Comparison of ENCODE assay signal across 14 mouse cellular contexts in the genomic region with DNA sequence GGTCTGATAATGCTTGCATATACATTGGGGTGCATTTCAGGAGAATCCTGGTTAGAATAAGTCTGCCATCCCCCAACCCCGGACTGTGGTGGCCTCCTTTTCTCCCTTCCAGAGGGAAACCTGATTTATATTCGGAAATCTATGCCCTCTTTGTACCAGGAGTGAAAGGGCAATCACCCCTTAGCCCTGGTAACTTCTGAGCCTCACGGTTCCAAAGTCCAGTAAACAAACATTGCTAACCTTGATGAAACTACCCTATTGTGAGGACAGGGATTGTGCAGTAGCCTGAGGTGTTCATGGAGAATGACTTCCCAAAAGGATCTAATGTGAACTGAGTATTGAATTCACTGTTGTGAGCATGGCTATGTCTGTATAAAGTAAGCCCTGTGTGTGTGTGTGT. TPM values are rescaled to one million over a fixed set of nuclear protein-coding genes. Genes with fewer than 3 reads are reported as not detected.
"Had no signal": no experiment of that assay in that cellular context is flagged by ENCODE, and none has a peak within 500 bp of the region (broad histone marks: within the 10 kb centered on the region; RNA-seq: fewer than 3 reads in every experiment).

No protein-coding gene starts in this region.

- H3K4me1 ChIP-seq: hindbrain, embryonic 15.5 days; midbrain, embryonic 13.5 days had no signal

- H3K27ac ChIP-seq: hindbrain, embryonic 15.5 days; kidney, postnatal 0 days; layer of hippocampus, adult 2 months; left cerebral cortex, adult 2 months; limb, embryonic 10.5 days; midbrain, embryonic 13.5 days had no signal

- H3K9me3 ChIP-seq: hindbrain, embryonic 15.5 days; limb, embryonic 10.5 days; midbrain, embryonic 13.5 days had no signal

- ATAC-seq: lung, postnatal 0 days; midbrain, embryonic 13.5 days had no signal

- H3K4me3 ChIP-seq: hindbrain, embryonic 15.5 days; layer of hippocampus, adult 2 months; left cerebral cortex, adult 2 months; limb, embryonic 10.5 days; midbrain, embryonic 13.5 days had no signal

- H3K36me3 ChIP-seq: hindbrain, embryonic 15.5 days; limb, embryonic 10.5 days; midbrain, embryonic 13.5 days had no signal

- DNase-seq: lung, adult 2 months; lung, postnatal 36 days; right cerebral cortex, postnatal 14 days; thymus, adult 18-20 months; thymus, postnatal 14 days had no signal

- H3K9ac ChIP-seq: hindbrain, embryonic 15.5 days; midbrain, embryonic 13.5 days had no signal

- H3K4me2 ChIP-seq: hindbrain, embryonic 15.5 days; midbrain, embryonic 13.5 days had no signal

RNA-seq across cellular contexts. Expression of a gene that starts 5.4 kb away (rescaled TPM):
- polyA plus RNA-seq: hindbrain, embryonic 11.5 days; midbrain, embryonic 13.5 days; neural tube, embryonic 14.5 days had no signal
